Mouse (Mus musculus): ENCODE measurements around the gene Smim7. TPM values are rescaled to one million over a fixed set of nuclear protein-coding genes. Genes with fewer than 3 reads are reported as not detected.

The Smim7 gene
- polyA plus RNA-seq (2015; fragmentation: Nextera tagmentation; extraction: Ambion mirVana) = 116 and 121 TPM in 2 replicates

GRCm38 (mm10) chr8:72570633-72571610, at the start of gene Smim7:
Gene Smim7, minus strand, starts transcription at chr8:72571088.
- Histone ChIP-seq H3K9ac (peak within 1 kb of the TSS; percentile 58), H3K4me3 (replicated peaks) (peak within 1 kb of the TSS; percentile 62), H3K36me3 (peaks cover 36% of the 10 kb centered on the region), H3K4me2 (replicated peaks) (peak within 1 kb of the TSS; percentile 89), H3K9me3 (replicated peaks) (no peaks in the 10 kb centered on the region), H3K27me3 (no peaks in the 10 kb centered on the region), H3K27ac (replicated peaks) (peak within 1 kb of the TSS; percentile 98), H3K4me1 (peaks cover 30% of the 10 kb centered on the region)
- WGBS = under 1% methylated on average over 52 of the region's 52 CpGs
- peak; percentile 96 for ATAC-seq (ENCODE audit: insufficient number of reproducible peaks, low FRiP score, low TSS enrichment, low read depth)

- no peak for ATAC-seq (ENCODE audit: insufficient number of reproducible peaks, low FRiP score, low TSS enrichment, low read depth)
- Histone ChIP-seq H3K9me3 (replicated peaks) (no peaks in the 10 kb centered on the region), H3K4me1 (0 out of 2 replicates have a peak, but pooled peaks cover 5% of the 10 kb centered on the region), H3K4me2 (replicated peaks) (no peak overlapping the region), H3K27ac (replicated peaks) (no peak overlapping the region), H3K27me3 (no peaks in the 10 kb centered on the region), H3K36me3 (no peaks in the 10 kb centered on the region), H3K9ac (no peak overlapping the region), H3K4me3 (replicated peaks) (no peak overlapping the region)
- WGBS = 61% methylated on average over 2 of the region's 2 CpGs
Observed at GRCm38 (mm10) chr8:72590198-72590597, 19.3 kb upstream of the Smim7 start.

GRCm38 (mm10) chr8:72589286-72589685, 18.4 kb upstream of the Smim7 start:
- 0 out of 2 replicates have a peak, but pooled peaks cover 5% of the 10 kb centered on the region for H3K4me1 ChIP-seq
- no peaks in the 10 kb centered on the region for H3K27me3 ChIP-seq
- 39% methylated on average over 7 of the region's 7 CpGs for whole genome bisulfite sequencing
- H3K9me3 ChIP-seq (replicated peaks) = no peaks in the 10 kb centered on the region
- no peak overlapping the region for H3K9ac ChIP-seq
- no peak overlapping the region; the same call in 1 of the 2 replicates for H3K27ac ChIP-seq (replicated peaks)
- H3K4me3 ChIP-seq (replicated peaks) = no peak overlapping the region
- peak; percentile 70 for ATAC-seq (ENCODE audit: insufficient number of reproducible peaks, low FRiP score, low TSS enrichment, low read depth)
- no peak overlapping the region for H3K4me2 ChIP-seq (replicated peaks)
- no peaks in the 10 kb centered on the region for H3K36me3 ChIP-seq

- ATAC-seq (ENCODE audit: insufficient number of reproducible peaks, low FRiP score, low TSS enrichment, low read depth) = no peak
Observed at GRCm38 (mm10) chr8:72588865-72589264, 18.0 kb upstream of the Smim7 start.

GRCm38 (mm10) chr8:72587806-72588205, 16.9 kb upstream of the Smim7 start:
- WGBS = 72% methylated on average over 6 of the region's 6 CpGs
- Histone ChIP-seq H3K4me1 (0 out of 2 replicates have a peak, but pooled peaks cover 10% of the 10 kb centered on the region), H3K36me3 (no peaks in the 10 kb centered on the region), H3K4me2 (replicated peaks) (no peak overlapping the region), H3K4me3 (replicated peaks) (no peak overlapping the region), H3K27ac (replicated peaks) (no peak overlapping the region), H3K27me3 (no peaks in the 10 kb centered on the region), H3K9ac (no peak overlapping the region), H3K9me3 (replicated peaks) (no peaks in the 10 kb centered on the region)
- ATAC-seq (ENCODE audit: insufficient number of reproducible peaks, low FRiP score, low TSS enrichment, low read depth) = no peak

More at GRCm38 (mm10) chr8:72588865-72589264, 18.0 kb upstream of the Smim7 start:
- Histone ChIP-seq H3K4me1 (0 out of 2 replicates have a peak, but pooled peaks cover 5% of the 10 kb centered on the region), H3K27me3 (no peaks in the 10 kb centered on the region), H3K9ac (no peak overlapping the region), H3K27ac (replicated peaks) (no peak overlapping the region), H3K4me2 (replicated peaks) (no peak overlapping the region), H3K4me3 (replicated peaks) (no peak overlapping the region), H3K36me3 (no peaks in the 10 kb centered on the region), H3K9me3 (replicated peaks) (no peaks in the 10 kb centered on the region)
- 88% methylated on average over 10 of the region's 10 CpGs for WGBS

- no peak overlapping the region for H3K4me2 ChIP-seq (replicated peaks)
- 74% methylated on average over 6 of the region's 6 CpGs for WGBS
- ATAC-seq (ENCODE audit: insufficient number of reproducible peaks, low FRiP score, low TSS enrichment, low read depth) = no peak
- H3K9ac ChIP-seq = no peak overlapping the region
- H3K4me1 ChIP-seq = 0 out of 2 replicates have a peak, but pooled peaks cover 8% of the 10 kb centered on the region
- no peaks in the 10 kb centered on the region for H3K27me3 ChIP-seq
- H3K4me3 ChIP-seq (replicated peaks) = no peak overlapping the region
- H3K9me3 ChIP-seq (replicated peaks) = no peaks in the 10 kb centered on the region
- no peak overlapping the region for H3K27ac ChIP-seq (replicated peaks)
- H3K36me3 ChIP-seq = 0 out of 2 replicates have a peak, but pooled peaks cover 4% of the 10 kb centered on the region
Observed at GRCm38 (mm10) chr8:72584390-72584789, 13.5 kb upstream of the Smim7 start.

GRCm38 (mm10) chr8:72583056-72583771, 12.3 kb upstream of the Smim7 start:
- no peaks in the 10 kb centered on the region for H3K9me3 ChIP-seq (replicated peaks)
- ATAC-seq (ENCODE audit: insufficient number of reproducible peaks, low FRiP score, low TSS enrichment, low read depth) = no peak

GRCm38 (mm10) chr8:72579374-72579773, 8.5 kb upstream of the Smim7 start:
- no peak overlapping the region for H3K4me2 ChIP-seq (replicated peaks)
- no peak for ATAC-seq (ENCODE audit: insufficient number of reproducible peaks, low FRiP score, low TSS enrichment, low read depth)

More at GRCm38 (mm10) chr8:72583056-72583771, 12.3 kb upstream of the Smim7 start:
- 71% methylated on average over 7 of the region's 7 CpGs for WGBS
- H3K27ac ChIP-seq (replicated peaks) = 0 out of 2 replicates have a peak overlapping the region, but pooled peaks have one; percentile 3
- 0 out of 2 replicates have a peak, but pooled peaks cover 5% of the 10 kb centered on the region for H3K4me1 ChIP-seq
- no peaks in the 10 kb centered on the region for H3K27me3 ChIP-seq
- 0 out of 2 replicates have a peak, but pooled peaks cover 4% of the 10 kb centered on the region for H3K36me3 ChIP-seq
- no peak overlapping the region for H3K4me2 ChIP-seq (replicated peaks)
- no peak overlapping the region for H3K9ac ChIP-seq
- H3K4me3 ChIP-seq (replicated peaks) = no peak overlapping the region

GRCm38 (mm10) chr8:72577941-72578340, 7.1 kb upstream of the Smim7 start:
- no peak for ATAC-seq (ENCODE audit: insufficient number of reproducible peaks, low FRiP score, low TSS enrichment, low read depth)
- WGBS = 73% methylated on average over 1 of the region's 1 CpGs
- H3K9ac ChIP-seq = no peak overlapping the region

More at GRCm38 (mm10) chr8:72579374-72579773, 8.5 kb upstream of the Smim7 start:
- H3K36me3 ChIP-seq = 0 out of 2 replicates have a peak, but pooled peaks cover 4% of the 10 kb centered on the region
- 60% methylated on average over 9 of the region's 9 CpGs for WGBS
- H3K9ac ChIP-seq = no peak overlapping the region
- H3K4me1 ChIP-seq = 0 out of 2 replicates have a peak, but pooled peaks cover 5% of the 10 kb centered on the region
- H3K4me3 ChIP-seq (replicated peaks) = no peak overlapping the region
- no peaks in the 10 kb centered on the region for H3K9me3 ChIP-seq (replicated peaks)
- no peaks in the 10 kb centered on the region for H3K27me3 ChIP-seq
- H3K27ac ChIP-seq (replicated peaks) = no peak overlapping the region

GRCm38 (mm10) chr8:72577266-72577665, 6.4 kb upstream of the Smim7 start:
- no peak overlapping the region for H3K4me2 ChIP-seq (replicated peaks)
- 74% methylated on average over 3 of the region's 3 CpGs for WGBS
- no peaks in the 10 kb centered on the region for H3K27me3 ChIP-seq
- 0 out of 2 replicates have a peak, but pooled peaks cover 4% of the 10 kb centered on the region for H3K36me3 ChIP-seq
- H3K4me3 ChIP-seq (replicated peaks) = no peak overlapping the region
- no peak for ATAC-seq (ENCODE audit: insufficient number of reproducible peaks, low FRiP score, low TSS enrichment, low read depth)
- H3K27ac ChIP-seq (replicated peaks) = no peak overlapping the region
- no peak overlapping the region for H3K9ac ChIP-seq
- H3K9me3 ChIP-seq (replicated peaks) = no peaks in the 10 kb centered on the region
- H3K4me1 ChIP-seq = peaks cover 8% of the 10 kb centered on the region

More at GRCm38 (mm10) chr8:72577941-72578340, 7.1 kb upstream of the Smim7 start:
- no peak overlapping the region for H3K4me2 ChIP-seq (replicated peaks)
- H3K36me3 ChIP-seq = 0 out of 2 replicates have a peak, but pooled peaks cover 4% of the 10 kb centered on the region
- no peaks in the 10 kb centered on the region for H3K9me3 ChIP-seq (replicated peaks)
- H3K4me1 ChIP-seq = peaks cover 2% of the 10 kb centered on the region; the same call in 1 of the 2 replicates
- no peak overlapping the region for H3K4me3 ChIP-seq (replicated peaks)
- no peaks in the 10 kb centered on the region for H3K27me3 ChIP-seq
- 0 out of 2 replicates have a peak overlapping the region, but pooled peaks have one; percentile 48 for H3K27ac ChIP-seq (replicated peaks)
